Mouse (Mus musculus): ENCODE measurements around the gene Xrra1.

- no peak for TF ChIP-seq CTCF (IDR thresholded peaks at IDR 0.05; ENCODE audit: insufficient read depth, low read depth, low read length)
- TF ChIP-seq POLR2A (IDR thresholded peaks at IDR 0.05; ENCODE audit: insufficient read depth, low read depth, low read length) = no peak
These were observed 8.4 kb upstream of the Xrra1 start for GRCm38 (mm10) chr7:99850534-99850933.
